Mouse (Mus musculus): ENCODE data around the gene Specc1. TPM values are rescaled to one million over a fixed set of nuclear protein-coding genes. Genes with fewer than 3 reads are reported as not detected.

Gene Specc1
- total RNA-seq, 2 experiments from 2014 or later = 95.3 to 103 TPM

- peak; percentile 30 to 34 for DNase-seq
Measured at GRCm38 (mm10) chr11:62248401-62249244, 292.1 kb downstream of the Specc1 start, which contains the start of gene Adora2b. Gene Adora2b, plus strand, starts transcription at chr11:62248984.

- DNase-seq = no peak
Measured at GRCm38 (mm10) chr11:62249266-62250037, 292.9 kb downstream of the Specc1 start.

DNA sequence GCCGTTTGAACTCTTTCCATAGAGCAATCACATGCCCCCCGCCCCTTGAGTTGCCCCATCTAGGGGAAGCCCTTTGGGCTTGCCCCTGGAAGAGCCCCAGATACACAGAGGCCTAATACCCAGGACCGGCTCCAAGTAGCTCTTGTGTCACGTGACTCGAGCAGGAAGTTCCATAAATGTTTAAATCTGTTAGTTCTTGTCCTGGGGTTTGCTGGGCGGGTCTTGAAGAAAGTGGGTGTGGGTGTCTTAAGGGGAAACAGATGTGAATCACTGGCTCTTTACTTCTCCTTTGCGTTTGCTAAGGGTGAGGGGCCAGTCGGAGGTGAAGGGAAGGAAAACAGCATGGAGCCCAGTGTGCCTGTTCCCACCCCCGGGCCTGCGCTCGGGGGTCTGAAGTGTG, 294.5 kb downstream of the Specc1 start:
- no peak for DNase-seq

- DNase-seq = no peak
Measured at GRCm38 (mm10) chr11:62253380-62253779, 296.8 kb downstream of the Specc1 start.

DNA sequence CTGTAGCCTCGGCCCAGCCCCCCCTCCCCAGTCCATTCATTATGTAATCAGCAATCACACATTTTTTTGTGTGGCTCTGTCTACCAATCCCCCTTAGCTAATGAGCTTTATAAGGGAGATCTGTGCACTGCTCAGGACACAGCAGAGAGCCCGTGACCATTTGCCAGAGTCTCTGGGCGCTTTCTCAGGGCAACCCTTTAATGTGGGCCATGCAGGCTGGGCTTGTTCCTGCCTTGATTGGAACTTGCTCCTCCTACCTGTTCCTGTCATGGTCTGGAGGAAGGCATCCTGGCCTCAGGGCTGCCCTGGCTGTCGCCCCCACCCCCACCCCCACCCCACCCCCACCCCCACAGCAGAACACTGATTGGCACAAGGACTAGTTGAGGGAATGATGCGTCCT, 302.7 kb downstream of the Specc1 start:
- DNase-seq = no peak

GRCm38 (mm10) chr11:62263599-62263998, 307.0 kb downstream of the Specc1 start:
- no peak for DNase-seq

DNA sequence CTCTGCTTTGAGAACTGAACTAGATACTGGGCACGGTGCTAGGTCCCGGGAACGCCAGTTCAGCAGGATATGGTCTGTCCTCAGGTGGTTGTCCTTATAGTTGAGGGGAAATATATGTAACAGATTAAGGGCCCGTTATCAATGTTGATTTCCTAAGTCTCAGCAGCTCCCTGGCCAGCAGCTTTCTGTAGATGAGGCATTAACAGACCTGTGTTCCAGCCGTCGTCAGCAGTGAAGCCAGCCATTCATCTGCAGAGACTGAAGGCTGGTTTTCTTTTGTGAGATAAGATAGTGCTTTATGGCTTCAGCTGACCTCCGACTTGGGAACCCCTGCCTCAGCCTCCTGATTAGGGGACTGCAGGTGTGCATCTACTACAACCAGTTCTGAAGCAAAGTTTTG, 307.5 kb downstream of the Specc1 start:
- DNase-seq = no peak

DNA sequence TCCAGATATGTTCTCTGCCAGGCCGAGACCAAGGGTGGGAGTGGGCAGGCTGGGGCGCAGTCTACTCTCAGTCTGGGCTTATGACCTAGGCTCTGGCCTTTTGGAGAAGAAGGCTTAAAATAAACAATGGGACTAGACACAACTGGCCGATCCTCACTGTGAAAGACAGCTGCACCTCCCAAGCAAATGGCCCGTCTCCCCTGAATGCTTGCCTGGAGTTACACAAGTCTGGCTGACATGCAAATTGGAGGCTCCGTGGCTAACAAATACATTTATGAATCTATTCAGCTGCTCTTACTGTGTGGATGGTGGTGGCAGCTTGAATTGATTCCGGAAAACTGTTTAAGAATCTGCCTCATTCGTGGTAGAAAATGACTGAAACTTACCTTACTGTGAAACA, 309.1 kb downstream of the Specc1 start:
- DNase-seq = no peak

- no peak for DNase-seq
Measured at GRCm38 (mm10) chr11:62266466-62267214, 310.1 kb downstream of the Specc1 start.

DNA sequence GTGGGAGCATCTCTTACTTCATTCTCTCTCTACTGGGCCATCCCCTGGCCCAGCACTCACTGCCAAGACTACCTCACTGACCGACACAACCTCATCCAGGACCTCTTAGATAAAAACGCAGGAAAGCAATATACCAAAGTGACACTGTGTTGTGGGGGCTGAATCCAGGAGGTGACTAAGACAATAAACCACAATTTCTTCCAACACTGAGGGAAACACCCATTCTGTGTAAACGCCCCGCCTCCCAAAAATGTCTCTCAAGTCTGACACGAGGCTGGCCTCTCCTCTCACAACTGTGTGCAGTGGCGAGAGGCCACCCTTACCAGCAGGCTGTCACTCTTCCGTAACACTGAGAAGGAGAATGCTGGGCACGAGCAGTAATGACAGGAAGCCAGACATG, 311.8 kb downstream of the Specc1 start:
- no peak for DNase-seq

GRCm38 (mm10) chr11:62269097-62269496, 312.5 kb downstream of the Specc1 start:
- no peak for DNase-seq

GRCm38 (mm10) chr11:62270851-62271250, 314.3 kb downstream of the Specc1 start:
- DNase-seq = no peak

Other genes starting within 250 kb of the Specc1 start
- gene Slc5a10, start 235.9 kb upstream of the Specc1 start, total RNA-seq (2021) = under 1 TPM; 0.38 to 0.47 TPM
- gene Prpsap2, start 194.7 kb upstream of the Specc1 start, total RNA-seq (2021) = 10 to 100 TPM; 48.4 to 49.9 TPM
- 10 to 100 TPM; 75.4 to 76.4 TPM for gene Ulk2, start 101.7 kb upstream of the Specc1 start, total RNA-seq (2021)
- gene Akap10, start 26.5 kb upstream of the Specc1 start, total RNA-seq (2021) = 10 to 100 TPM; 38.0 to 42.0 TPM

All from layer of hippocampus, postnatal 36 days (tissue).